Mouse (Mus musculus): Measurements from ENCODE around the gene Slc11a2.

Gene Slc11a2

DNA sequence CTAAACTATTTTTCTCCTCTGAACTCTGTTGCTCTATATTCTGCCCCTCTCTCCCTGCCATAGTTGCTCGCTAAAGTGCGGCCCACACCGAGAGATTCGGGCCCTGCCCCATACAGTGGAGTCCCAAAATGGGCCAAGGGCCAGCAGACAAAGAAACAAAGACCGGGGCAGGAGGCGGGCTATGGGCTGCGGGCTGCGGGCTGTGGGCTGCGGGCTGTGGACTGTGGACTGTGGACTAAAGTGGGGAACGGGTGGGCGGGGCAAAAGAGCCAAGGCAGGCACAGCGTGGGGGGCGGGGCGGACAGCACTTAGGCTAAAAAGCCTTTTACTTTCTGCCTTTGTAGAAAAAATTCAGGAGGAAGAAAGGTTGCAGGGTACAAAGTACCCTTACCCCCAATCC, 78.1 kb downstream of the Slc11a2 start:
- DNase-seq = no peak

DNA sequence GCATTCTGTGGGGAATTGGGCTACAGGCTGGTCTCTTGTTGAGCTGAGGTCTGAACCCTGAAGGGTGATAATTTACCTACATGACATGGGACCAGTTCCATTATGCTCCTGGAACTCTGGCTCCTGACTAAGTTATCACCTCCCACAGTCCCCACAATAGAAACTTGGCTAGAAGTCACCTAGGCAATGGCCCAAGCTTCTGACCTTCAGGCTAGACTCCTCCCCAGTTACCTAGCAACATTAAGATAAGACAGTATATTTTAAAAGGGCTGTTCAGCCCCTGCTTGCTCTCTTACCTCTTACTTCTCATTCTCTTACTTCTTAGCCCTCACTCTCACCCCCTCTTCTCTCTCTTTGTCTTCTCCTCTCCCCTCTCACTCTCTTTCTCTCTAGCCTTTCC, 79.4 kb downstream of the Slc11a2 start:
- DNase-seq = no peak

DNA sequence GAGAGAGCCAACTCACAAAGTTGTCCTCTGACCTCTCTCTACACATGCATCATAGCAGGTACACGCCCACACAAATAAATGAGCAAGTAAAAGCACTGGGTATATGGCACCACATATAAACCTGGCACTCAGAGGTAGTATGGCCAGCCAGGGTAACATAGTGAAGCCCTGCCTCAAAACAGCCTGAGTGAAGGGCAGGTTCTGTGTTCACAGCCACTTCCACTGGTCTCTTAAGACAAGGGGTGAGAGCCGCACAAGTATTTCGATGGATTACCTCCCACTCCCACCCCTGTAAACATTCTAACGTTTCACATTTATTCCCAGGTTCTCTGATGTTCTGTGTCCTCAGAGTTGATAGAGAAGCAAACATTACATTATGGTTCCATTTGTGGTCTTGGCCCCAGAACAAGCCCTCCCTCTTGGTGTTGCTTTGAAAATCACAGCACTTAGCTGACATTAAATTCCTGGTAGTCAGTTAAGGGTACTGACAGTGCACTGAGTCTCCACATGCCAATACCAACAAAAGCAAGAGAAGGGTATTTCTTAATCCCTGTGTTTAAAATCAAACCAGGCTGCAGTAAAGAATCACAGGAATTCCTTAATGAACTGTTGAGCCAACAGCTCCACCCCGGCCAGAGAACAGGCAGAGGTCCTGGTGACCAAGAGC, 83.4 kb downstream of the Slc11a2 start:
- DNase-seq = peak; percentile 69

Measured in lung, postnatal 36 days (tissue).